In the genomic region with DNA sequence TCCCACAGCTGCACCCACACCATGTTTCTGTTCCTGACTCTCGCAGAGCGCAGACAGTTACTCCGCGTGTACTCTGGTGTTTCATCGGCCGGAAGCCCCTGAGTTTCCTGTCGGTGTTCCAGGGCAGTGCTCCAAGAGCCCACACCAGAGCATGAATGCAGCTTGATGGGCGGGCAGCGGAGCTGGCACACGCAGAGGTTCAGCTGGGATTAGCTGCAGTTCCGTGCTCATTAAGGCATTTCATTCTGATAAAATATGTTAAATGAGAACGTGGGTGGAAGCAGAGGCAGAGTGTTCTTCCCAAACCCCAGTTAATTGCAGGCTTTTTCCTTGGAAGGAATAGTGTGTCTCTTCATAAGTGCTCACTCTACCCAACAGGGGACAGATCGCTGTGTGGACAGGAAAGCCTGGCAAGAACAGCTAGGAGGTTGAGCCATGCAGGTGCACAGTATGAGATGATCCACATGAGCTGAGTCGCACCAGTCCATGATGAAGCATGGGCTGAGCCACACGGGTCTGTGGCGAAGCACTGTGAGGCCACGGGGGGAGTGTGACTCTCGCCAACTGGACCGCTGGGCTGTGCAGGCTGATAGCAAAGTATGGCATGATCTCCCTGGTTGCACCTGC, we compare ENCODE assay signal across 8 mouse cellular contexts.
DNase-seq lines count a peak whose midpoint lies in the region; ATAC-seq lines count a peak whose summit lies in the region.

No protein-coding gene starts in this region.

- no peak for ATAC-seq in inflammation-experienced regulatory T-cells, adult 6 months

- DNase-seq in cerebellum, postnatal 10 days, result peak; percentile 81 to 88
- DNase-seq in cerebellum, adult 8-10 months, result no peak
- DNase-seq in lung, postnatal 14 days, result peak; percentile 17
- DNase-seq in lung, postnatal 25 days (ENCODE audit: low spot score), result no peak
- peak; percentile 67 to 84 for DNase-seq in left cerebral cortex, adult 18-20 months (ENCODE audit: low spot score in 2 of 2)
- peak; percentile 88 for DNase-seq in telencephalon, adult 2 months (ENCODE audit: low read depth, low spot score)
- no peak for DNase-seq in thymus, postnatal 4 days

Comparison
In these comparisons a context has a peak if more than half of its experiments do, and no peak if none do; other contexts are left out.
1. DNase-seq: peak in cerebellum, postnatal 10 days (2 of 2), lung, postnatal 14 days (single experiment), left cerebral cortex, adult 18-20 months (2 of 2) and telencephalon, adult 2 months (single experiment); none in cerebellum, adult 8-10 months (single experiment), lung, postnatal 25 days (single experiment) and thymus, postnatal 4 days (single experiment).